Comparison of ENCODE assay signal across 8 mouse cellular contexts in genomic region chr9:57537728-57538181, GRCm38 (mm10). TPM values are rescaled to one million over a fixed set of nuclear protein-coding genes. Genes with fewer than 3 reads are reported as not detected.
DNase-seq lines count a peak whose midpoint lies in the region; ATAC-seq and TF ChIP-seq lines count a peak whose summit lies in the region.

No protein-coding gene starts in this region.

- H3K27me3 ChIP-seq in embryonic facial prominence, embryonic 10.5 days (replicated peaks; ENCODE audit: low read depth, poor library complexity, severe bottlenecking) = no peaks in the 10 kb centered on the region
- no peaks in the 10 kb centered on the region for H3K27me3 ChIP-seq in intestine, embryonic 16.5 days (replicated peaks; ENCODE audit: control insufficient read depth, insufficient read depth, low read length)
- H3K27me3 ChIP-seq in midbrain, postnatal 0 days (ENCODE audit: insufficient read depth, low read length) = no peaks in the 10 kb centered on the region

- H3K4me1 ChIP-seq in embryonic facial prominence, embryonic 10.5 days = peaks cover 22% of the 10 kb centered on the region
- H3K4me1 ChIP-seq in intestine, embryonic 16.5 days (ENCODE audit: control insufficient read depth, insufficient read depth, low read length) = peaks cover 17% of the 10 kb centered on the region
- H3K4me1 ChIP-seq in midbrain, postnatal 0 days (ENCODE audit: insufficient read depth, low read length) = peaks cover 6% of the 10 kb centered on the region; the same call in 1 of the 2 replicates

- ATAC-seq in intestine, embryonic 16.5 days = peak; percentile 68; the same call in 1 of the 2 replicates
- ATAC-seq in midbrain, postnatal 0 days (ENCODE audit: low FRiP score) = peak; percentile 74

- H3K9me3 ChIP-seq in embryonic facial prominence, embryonic 10.5 days = no peaks in the 10 kb centered on the region
- no peaks in the 10 kb centered on the region for H3K9me3 ChIP-seq in intestine, embryonic 16.5 days (ENCODE audit: control insufficient read depth, low read length)
- no peaks in the 10 kb centered on the region for H3K9me3 ChIP-seq in midbrain, postnatal 0 days (ENCODE audit: low read length)

- peaks cover 60% of the 10 kb centered on the region for H3K36me3 ChIP-seq in embryonic facial prominence, embryonic 10.5 days (replicated peaks)
- H3K36me3 ChIP-seq in intestine, embryonic 16.5 days (ENCODE audit: control insufficient read depth, insufficient read depth, low read length) = peaks cover 10% of the 10 kb centered on the region
- peaks cover 30% of the 10 kb centered on the region; the same call in 1 of the 2 replicates for H3K36me3 ChIP-seq in midbrain, postnatal 0 days (ENCODE audit: insufficient read depth, low read length)

- peak; percentile 54 for DNase-seq in gastrocnemius, adult 2 months
- no peak for DNase-seq in gastrocnemius, postnatal 36 days
- peak; percentile 43 for DNase-seq in 3T3-L1 (ENCODE audit: low read depth, low spot score)
- DNase-seq in embryonic facial prominence, embryonic 10.5 days (ENCODE audit: low spot score) = no peak
- no peak for DNase-seq in midbrain, postnatal 0 days (ENCODE audit: low spot score)
- no peak for DNase-seq in cerebellum, adult 11 months
- no peak for DNase-seq in thymus, postnatal 14 days

- no peak for TF ChIP-seq CTCF in gastrocnemius, adult 2 months (IDR thresholded peaks at IDR 0.05)
- TF ChIP-seq CTCF in midbrain, postnatal 0 days (IDR thresholded peaks at IDR 0.05) = no peak

- H3K9ac ChIP-seq in intestine, embryonic 16.5 days (ENCODE audit: low read depth, low read length) = peak overlapping the region; percentile 95
- peak overlapping the region; percentile 83 for H3K9ac ChIP-seq in midbrain, postnatal 0 days (replicated peaks; ENCODE audit: low read length, poor library complexity, severe bottlenecking)

- intact Hi-C loops in gastrocnemius, adult 2 months (cut with DNase I) = loop anchor here (5.0 kb wide), 1 partner anchor 120 kb away; no protein-coding TSS in a partner anchor
- intact Hi-C loops in gastrocnemius, postnatal 36 days (cut with DNase I) = loop anchor here (5.0 kb wide), 1 partner anchor 225 kb away; no protein-coding TSS in a partner anchor

- H3K4me2 ChIP-seq in intestine, embryonic 16.5 days (ENCODE audit: low read depth, low read length) = peak overlapping the region; percentile 66
- H3K4me2 ChIP-seq in midbrain, postnatal 0 days (ENCODE audit: low read depth, low read length, poor library complexity, severe bottlenecking) = peak overlapping the region; percentile 76

- under 1% methylated on average over 24 of the region's 24 CpGs for WGBS in embryonic facial prominence, embryonic 10.5 days
- WGBS in intestine, embryonic 16.5 days = under 1% methylated on average over 23 of the region's 24 CpGs
- WGBS in midbrain, postnatal 0 days = 0% methylated on average over 24 of the region's 24 CpGs

- H3K4me3 ChIP-seq in gastrocnemius, adult 2 months = peak overlapping the region; percentile 97
- H3K4me3 ChIP-seq in embryonic facial prominence, embryonic 10.5 days = peak overlapping the region; percentile 90
- peak overlapping the region; percentile 91 for H3K4me3 ChIP-seq in intestine, embryonic 16.5 days (ENCODE audit: low read length)
- peak overlapping the region; percentile 72 for H3K4me3 ChIP-seq in midbrain, postnatal 0 days (ENCODE audit: low read depth, low read length)

- H3K27ac ChIP-seq in gastrocnemius, adult 2 months = peak overlapping the region; percentile 93
- peak overlapping the region; percentile 94 for H3K27ac ChIP-seq in embryonic facial prominence, embryonic 10.5 days (replicated peaks)
- H3K27ac ChIP-seq in intestine, embryonic 16.5 days (ENCODE audit: low read length) = peak overlapping the region; percentile 84
- peak overlapping the region; percentile 86 for H3K27ac ChIP-seq in midbrain, postnatal 0 days (ENCODE audit: low read depth, low read length)

RNA-seq across cellular contexts. Expression of gene Fam219b, which starts 0.4 kb away (rescaled TPM):
- 1 to 10 TPM; 5.9 TPM for total RNA-seq in gastrocnemius, adult 2 months (2021)
- total RNA-seq in gastrocnemius, postnatal 36 days (2021) = 1 to 10 TPM; 4.0 to 5.5 TPM
- 17.1 and 17.7 TPM in 2 replicates for polyA plus RNA-seq in embryonic facial prominence, embryonic 10.5 days (2016; fragmentation: Nextera tagmentation; extraction: Ambion mirVana)
- polyA plus RNA-seq in intestine, embryonic 16.5 days (2015; fragmentation: Nextera tagmentation; extraction: Ambion mirVana) = 13.6 and 13.7 TPM in 2 replicates
- total RNA-seq in midbrain, postnatal 0 days (2014; rRNA removed) = 20.6 and 29.7 TPM in 2 replicates
- 24.8 and 25.6 TPM in 2 replicates for polyA plus RNA-seq in midbrain, postnatal 0 days (2015; fragmentation: Nextera tagmentation; extraction: Ambion mirVana)

RNA-seq across cellular contexts. Expression of gene Mpi, which starts 14.8 kb away (rescaled TPM):
- 10 to 100 TPM; 67.6 to 97.7 TPM for total RNA-seq in gastrocnemius, adult 2 months (2021)
- total RNA-seq in gastrocnemius, postnatal 36 days (2021) = 10 to 100 TPM; 80.9 to 83.7 TPM
- 58.7 and 61.7 TPM in 2 replicates for polyA plus RNA-seq in embryonic facial prominence, embryonic 10.5 days (2016; fragmentation: Nextera tagmentation; extraction: Ambion mirVana)
- 58.4 and 59.4 TPM in 2 replicates for polyA plus RNA-seq in intestine, embryonic 16.5 days (2015; fragmentation: Nextera tagmentation; extraction: Ambion mirVana)
- total RNA-seq in midbrain, postnatal 0 days (2014; rRNA removed) = 60.5 and 71.9 TPM in 2 replicates
- polyA plus RNA-seq in midbrain, postnatal 0 days (2015; fragmentation: Nextera tagmentation; extraction: Ambion mirVana) = 57.2 and 61.2 TPM in 2 replicates

RNA-seq across cellular contexts. Expression of gene Cox5a, which starts 16.7 kb away (rescaled TPM):
- 1,000 to 10,000 TPM; 1,176 to 1,655 TPM for total RNA-seq in gastrocnemius, adult 2 months (2021)
- total RNA-seq in gastrocnemius, postnatal 36 days (2021) = 1,000 to 10,000 TPM; 1,357 to 1,404 TPM
- polyA plus RNA-seq in embryonic facial prominence, embryonic 10.5 days (2016; fragmentation: Nextera tagmentation; extraction: Ambion mirVana) = 664 and 702 TPM in 2 replicates
- 980 and 987 TPM in 2 replicates for polyA plus RNA-seq in intestine, embryonic 16.5 days (2015; fragmentation: Nextera tagmentation; extraction: Ambion mirVana)
- total RNA-seq in midbrain, postnatal 0 days (2014; rRNA removed) = 250 and 266 TPM in 2 replicates
- polyA plus RNA-seq in midbrain, postnatal 0 days (2015; fragmentation: Nextera tagmentation; extraction: Ambion mirVana) = 1,115 and 1,120 TPM in 2 replicates

RNA-seq across cellular contexts. Expression of gene Scamp2, which starts 23.0 kb away (rescaled TPM):
- 10 to 100 TPM; 39.6 to 46.4 TPM for total RNA-seq in gastrocnemius, adult 2 months (2021)
- 10 to 100 TPM; 33.8 to 37.3 TPM for total RNA-seq in gastrocnemius, postnatal 36 days (2021)
- 44.1 and 45.3 TPM in 2 replicates for polyA plus RNA-seq in embryonic facial prominence, embryonic 10.5 days (2016; fragmentation: Nextera tagmentation; extraction: Ambion mirVana)
- polyA plus RNA-seq in intestine, embryonic 16.5 days (2015; fragmentation: Nextera tagmentation; extraction: Ambion mirVana) = 95.7 and 97.2 TPM in 2 replicates
- total RNA-seq in midbrain, postnatal 0 days (2014; rRNA removed) = 34.5 and 47.4 TPM in 2 replicates
- polyA plus RNA-seq in midbrain, postnatal 0 days (2015; fragmentation: Nextera tagmentation; extraction: Ambion mirVana) = 41.1 and 41.2 TPM in 2 replicates

RNA-seq across cellular contexts. Expression of gene Rpp25, which starts 33.9 kb away (rescaled TPM):
- not detected for total RNA-seq in gastrocnemius, adult 2 months (2021)
- not detected for total RNA-seq in gastrocnemius, postnatal 36 days (2021)
- 1.6 and 1.7 TPM in 2 replicates for polyA plus RNA-seq in embryonic facial prominence, embryonic 10.5 days (2016; fragmentation: Nextera tagmentation; extraction: Ambion mirVana)
- 6.3 and 6.8 TPM in 2 replicates for polyA plus RNA-seq in intestine, embryonic 16.5 days (2015; fragmentation: Nextera tagmentation; extraction: Ambion mirVana)
- 24.2 and 24.8 TPM in 2 replicates for total RNA-seq in midbrain, postnatal 0 days (2014; rRNA removed)
- 26.5 and 34.5 TPM in 2 replicates for polyA plus RNA-seq in midbrain, postnatal 0 days (2015; fragmentation: Nextera tagmentation; extraction: Ambion mirVana)

Comparison
In these comparisons a context has a peak if more than half of its experiments do, and no peak if none do; other contexts are left out.
1. DNase-seq: peak in gastrocnemius, adult 2 months (single experiment) and 3T3-L1 (single experiment); none in gastrocnemius, postnatal 36 days (0 of 2), embryonic facial prominence, embryonic 10.5 days (single experiment), midbrain, postnatal 0 days (single experiment), cerebellum, adult 11 months (single experiment) and thymus, postnatal 14 days (single experiment).
2. Peak in every context shown above with its lines, with median percentiles within 50 percentile points of each other: H3K27ac ChIP-seq and H3K4me3 ChIP-seq.